Mouse (Mus musculus) intestine, embryonic 16.5 days (tissue): ENCODE measurements at regions not wholly inside any gene's neighbourhood (a gene's known extent, or its start where the extent isn't known, plus 50 kb on each side); places are given as distances from the start of the nearest gene placed in this dataset. TPM values are rescaled to one million over a fixed set of nuclear protein-coding genes. Genes with fewer than 3 reads are reported as not detected.
A peak's percentile ranks its signal among the peaks of the same experiment; 100 is the strongest.

ENCODE experiments used
- ATAC-seq: fragments of 200-750 bp; cut with Nextera tagmentation; 2 replicates; pipeline ENCODE4 v1.8.0; 2017; ENCODE audit warnings: moderate TSS enrichment, moderate library complexity
- H3K27ac ChIP-seq: fragments of 300-500 bp; sonication (generic); 2 replicates; pipeline ENCODE4 v1.5.1; 2014; ENCODE audit warnings: mild to moderate bottlenecking, low read length
- H3K27me3 ChIP-seq: fragments of 300-500 bp; sonication (generic); replicated peaks from 2 replicates; pipeline ENCODE4 v1.6.1; 2014; ENCODE audit warnings: low read length, control low read depth, mixed read lengths; ENCODE audit not compliant: control insufficient read depth, insufficient read depth
- H3K36me3 ChIP-seq: fragments of 300-500 bp; sonication (generic); 2 replicates; pipeline ENCODE4 v1.6.1; 2014; ENCODE audit warnings: low read length, control low read depth; ENCODE audit not compliant: control insufficient read depth, insufficient read depth
- H3K4me1 ChIP-seq: fragments of 300-500 bp; sonication (generic); 2 replicates; pipeline ENCODE4 v1.6.1; 2014; ENCODE audit warnings: low read length, control low read depth, mixed read lengths; ENCODE audit not compliant: control insufficient read depth, insufficient read depth
- H3K4me2 ChIP-seq: fragments of 300-500 bp; sonication (generic); 2 replicates; pipeline ENCODE4 v1.6.1; 2014; ENCODE audit warnings: low read depth, low read length, control low read depth
- H3K4me3 ChIP-seq: fragments of 300-500 bp; sonication (generic); 2 replicates; pipeline ENCODE4 v1.5.1; 2014; ENCODE audit warnings: mild to moderate bottlenecking, low read length
- H3K9ac ChIP-seq: fragments of 300-500 bp; sonication (generic); 2 replicates; pipeline ENCODE4 v1.6.1; 2014; ENCODE audit warnings: low read depth, low read length
- H3K9me3 ChIP-seq: fragments of 300-500 bp; sonication (generic); 2 replicates; pipeline ENCODE4 v1.6.1; 2016; ENCODE audit warnings: low read length, control low read depth; ENCODE audit not compliant: control insufficient read depth
- WGBS: fragments of 180-500 bp; shearing (Covaris S2); extraction: QIAGEN DNeasy Blood & Tissue Kit; methylation state at CpG from one replicate; pipeline ENCODE4 v1.1.7; 2014; 5-methylcytosine and 5-hydroxymethylcytosine counted together
- microRNA-seq: library from miRNA; unstranded; fragments of <30 nt; microRNA quantifications from one replicate; pipeline ENCODE4, GENCODE M21; 2016

GRCm38 (mm10) chr14:105383382-105383781, 125.0 kb downstream of the Ndfip2 start:
- H3K9me3 ChIP-seq, result no peaks in the 10 kb centered on the region
- no peak overlapping the region for H3K27ac ChIP-seq
- no peak overlapping the region for H3K4me3 ChIP-seq
- no peaks in the 10 kb centered on the region for H3K27me3 ChIP-seq
- H3K4me2 ChIP-seq, result no peak overlapping the region
- no peak for ATAC-seq
- H3K36me3 ChIP-seq, result no peaks in the 10 kb centered on the region
- H3K4me1 ChIP-seq, result 0 out of 2 replicates have a peak, but pooled peaks cover 3% of the 10 kb centered on the region
- no peak overlapping the region for H3K9ac ChIP-seq
- 74% methylated on average over 5 of the region's 5 CpGs for WGBS

- peaks cover 6% of the 10 kb centered on the region; the same call in 1 of the 2 replicates for H3K4me1 ChIP-seq
- no peak for ATAC-seq
- WGBS, result 79% methylated on average over 4 of the region's 4 CpGs
- no peaks in the 10 kb centered on the region for H3K36me3 ChIP-seq
- no peak overlapping the region for H3K9ac ChIP-seq
- H3K27ac ChIP-seq, result no peak overlapping the region
- H3K4me2 ChIP-seq, result no peak overlapping the region
- H3K4me3 ChIP-seq, result no peak overlapping the region
- no peaks in the 10 kb centered on the region for H3K9me3 ChIP-seq
- no peaks in the 10 kb centered on the region for H3K27me3 ChIP-seq
These were observed 121.7 kb downstream of the Ndfip2 start for GRCm38 (mm10) chr14:105380101-105380500.

- 32% methylated on average over 5 of the region's 5 CpGs for WGBS
- Histone ChIP-seq H3K4me1 (peaks cover 6% of the 10 kb centered on the region; the same call in 1 of the 2 replicates), H3K4me3 (no peak overlapping the region), H3K9me3 (no peaks in the 10 kb centered on the region), H3K27me3 (no peaks in the 10 kb centered on the region), H3K4me2 (no peak overlapping the region), H3K9ac (no peak overlapping the region), H3K27ac (no peak overlapping the region), H3K36me3 (no peaks in the 10 kb centered on the region)
- peak; percentile 77 for ATAC-seq
These were observed 119.4 kb downstream of the Ndfip2 start for GRCm38 (mm10) chr14:105377770-105378169.

GRCm38 (mm10) chr14:105377035-105377621, 118.8 kb downstream of the Ndfip2 start:
- H3K27me3 ChIP-seq, result no peaks in the 10 kb centered on the region
- no peak for ATAC-seq
- WGBS, result 57% methylated on average over 4 of the region's 4 CpGs

GRCm38 (mm10) chr14:105369637-105370435, 111.5 kb downstream of the Ndfip2 start:
- Histone ChIP-seq H3K4me1 (no peaks in the 10 kb centered on the region), H3K4me2 (no peak overlapping the region), H3K9me3 (no peaks in the 10 kb centered on the region), H3K36me3 (no peaks in the 10 kb centered on the region), H3K27me3 (no peaks in the 10 kb centered on the region), H3K27ac (no peak overlapping the region), H3K9ac (no peak overlapping the region), H3K4me3 (no peak overlapping the region)
- ATAC-seq, result no peak
- 64% methylated on average over 5 of the region's 5 CpGs for WGBS

More at GRCm38 (mm10) chr14:105377035-105377621, 118.8 kb downstream of the Ndfip2 start:
- Histone ChIP-seq H3K4me1 (peaks cover 3% of the 10 kb centered on the region; the same call in 1 of the 2 replicates), H3K4me2 (no peak overlapping the region), H3K27ac (no peak overlapping the region), H3K4me3 (no peak overlapping the region), H3K36me3 (no peaks in the 10 kb centered on the region), H3K9me3 (no peaks in the 10 kb centered on the region), H3K9ac (no peak overlapping the region)

GRCm38 (mm10) chr14:105360530-105360929, 102.2 kb downstream of the Ndfip2 start:
- WGBS, result 55% methylated on average over 6 of the region's 6 CpGs
- no peak overlapping the region for H3K4me2 ChIP-seq

GRCm38 (mm10) chr14:105359829-105360228, 101.5 kb downstream of the Ndfip2 start:
- Histone ChIP-seq H3K27ac (no peak overlapping the region), H3K4me1 (no peaks in the 10 kb centered on the region; the same call in 1 of the 2 replicates), H3K4me2 (no peak overlapping the region), H3K36me3 (no peaks in the 10 kb centered on the region), H3K27me3 (no peaks in the 10 kb centered on the region), H3K9ac (no peak overlapping the region), H3K4me3 (no peak overlapping the region), H3K9me3 (no peaks in the 10 kb centered on the region)
- WGBS, result 75% methylated on average over 3 of the region's 3 CpGs
- ATAC-seq, result no peak

More at GRCm38 (mm10) chr14:105360530-105360929, 102.2 kb downstream of the Ndfip2 start:
- no peak overlapping the region for H3K4me3 ChIP-seq
- H3K4me1 ChIP-seq, result no peaks in the 10 kb centered on the region; the same call in 1 of the 2 replicates
- no peak overlapping the region for H3K9ac ChIP-seq
- no peaks in the 10 kb centered on the region for H3K36me3 ChIP-seq
- H3K9me3 ChIP-seq, result no peaks in the 10 kb centered on the region
- no peak for ATAC-seq
- H3K27ac ChIP-seq, result no peak overlapping the region
- H3K27me3 ChIP-seq, result no peaks in the 10 kb centered on the region

Small RNA genes lying in the stretch of these regions (microRNA-seq; reads per million reads assigned to microRNA genes)
- gene Gm22406 (not detected), gene Mir6390 (not detected)
